Mouse (Mus musculus) heart, adult 2 months (tissue): ENCODE data around the gene Rho. TPM values are rescaled to one million over a fixed set of nuclear protein-coding genes. Genes with fewer than 3 reads are reported as not detected.

Source experiments
- DNase-seq, 2 experiments: peaks; one replicate each; pipeline ENCODE4 v3.0.0; 2021
- H3K27ac ChIP-seq: fragments of 200-600 bp; 2 replicates; pipeline ENCODE4 v1.8.1; 2022
- H3K27me3 ChIP-seq: fragments of 200-500 bp; 2 replicates; pipeline ENCODE4 v1.6.1; 2012; ENCODE audit warnings: mild to moderate bottlenecking, low read length, inconsistent platforms, mixed read lengths; ENCODE audit not compliant: control insufficient read depth, insufficient read depth
- H3K36me3 ChIP-seq: fragments of 200-500 bp; 2 replicates; pipeline ENCODE4 v1.6.1; 2012; ENCODE audit warnings: low read length, inconsistent platforms; ENCODE audit not compliant: control insufficient read depth, insufficient read depth
- H3K4me1 ChIP-seq: fragments of 200-500 bp; 2 replicates; pipeline ENCODE4 v1.6.1; 2011; ENCODE audit warnings: low read length; ENCODE audit not compliant: control insufficient read depth, insufficient read depth
- H3K4me3 ChIP-seq: fragments of 200-600 bp; 2 replicates; pipeline ENCODE4 v1.8.1; 2022
- H3K79me2 ChIP-seq: fragments of 200-500 bp; replicated peaks from 2 replicates; pipeline ENCODE4 v1.6.1; 2012; ENCODE audit warnings: mild to moderate bottlenecking, inconsistent platforms, low read length, moderate library complexity, mixed read lengths; ENCODE audit not compliant: control insufficient read depth, insufficient read depth
- H3K9ac ChIP-seq: fragments of 200-500 bp; 2 replicates; pipeline ENCODE4 v1.6.1; 2012; ENCODE audit warnings: low read depth, mild to moderate bottlenecking, control low read depth, inconsistent platforms, low read length, mixed read lengths
- CTCF ChIP-seq: fragments of 200-600 bp; IDR thresholded peaks from 2 replicates; pipeline ENCODE4 v1.8.1; 2022; ENCODE audit warnings: antibody characterized with exemption, mild to moderate bottlenecking, moderate library complexity
- EP300 ChIP-seq: fragments of 200-500 bp; IDR thresholded peaks from 2 replicates; pipeline ENCODE4 v1.6.1; 2011; ENCODE audit warnings: low read depth, low read length, control low read depth; ENCODE audit not compliant: insufficient read depth
- POLR2A ChIP-seq: fragments of 200-500 bp; IDR thresholded peaks from 2 replicates; pipeline ENCODE4 v1.6.1; 2011; ENCODE audit warnings: mild to moderate bottlenecking, low read depth, low read length, control low read depth; ENCODE audit not compliant: insufficient read depth
- WGBS: fragments of 180-500 bp; shearing (Covaris S2); methylation state at CpG from one replicate; pipeline ENCODE4 v1.1.7; 2018; 5-methylcytosine and 5-hydroxymethylcytosine counted together
- intact Hi-C: fragments of 180-260 bp; cut with DNase I; formaldehyde crosslinking; loops from one replicate; pipeline ENCODE4 v1.15.1; 2025
- polyA plus RNA-seq: library from polyadenylated mRNA; depleted of rRNA; stranded (reverse); fragments of >200 nt; gene quantifications from 2 replicates; pipeline ENCODE4 v1.2.3, GENCODE M21; 2012
- total RNA-seq, 2 experiments: library from RNA; stranded (reverse); gene quantifications; 2 replicates each; pipeline ENCODE4 v1.2.3; 2021

Rho gene
- total and polyA plus RNA-seq, 3 experiments = 0.23 to 1.3 TPM; not detected in 1

DNA sequence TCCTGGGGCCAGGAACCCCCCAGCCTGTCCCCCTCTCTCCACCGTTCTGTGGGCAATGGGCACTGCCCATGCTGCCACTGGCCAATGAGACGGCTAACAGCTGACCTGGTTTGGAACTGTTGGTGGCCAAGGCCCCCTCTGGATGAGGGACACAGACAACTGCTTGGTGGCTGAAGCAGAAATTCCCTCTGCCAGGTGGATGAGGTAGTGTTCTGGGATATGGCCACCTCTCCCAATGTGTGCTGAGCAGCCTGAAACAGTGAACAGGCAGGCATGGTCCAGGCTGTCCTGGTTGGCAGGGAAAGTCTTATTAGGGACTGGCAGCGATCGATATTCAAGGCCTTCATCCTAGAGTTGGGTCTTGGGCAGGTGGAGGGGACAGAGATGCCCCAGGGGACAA, 23.6 kb downstream of the Rho start:
- WGBS = 76% methylated on average over 4 of the region's 4 CpGs
- Histone ChIP-seq H3K27ac (peak overlapping the region; percentile 70), H3K79me2 (no peaks in the 10 kb centered on the region), H3K36me3 (peaks cover 14% of the 10 kb centered on the region; the same call in 1 of the 2 replicates), H3K4me3 (no peak overlapping the region), H3K4me1 (peaks cover 33% of the 10 kb centered on the region), H3K27me3 (no peaks in the 10 kb centered on the region), H3K9ac (0 out of 2 replicates have a peak overlapping the region, but pooled peaks have one; percentile 15)
- intact Hi-C loops = no loop called here
- DNase-seq = no peak
- TF ChIP-seq POLR2A (no peak), EP300 (no peak), CTCF (no peak)

- 90% methylated on average over 11 of the region's 11 CpGs for WGBS
- intact Hi-C loops = no loop called here
These were observed 24.1 kb downstream of the Rho start for GRCm38 (mm10) chr6:115955664-115956063.

DNA sequence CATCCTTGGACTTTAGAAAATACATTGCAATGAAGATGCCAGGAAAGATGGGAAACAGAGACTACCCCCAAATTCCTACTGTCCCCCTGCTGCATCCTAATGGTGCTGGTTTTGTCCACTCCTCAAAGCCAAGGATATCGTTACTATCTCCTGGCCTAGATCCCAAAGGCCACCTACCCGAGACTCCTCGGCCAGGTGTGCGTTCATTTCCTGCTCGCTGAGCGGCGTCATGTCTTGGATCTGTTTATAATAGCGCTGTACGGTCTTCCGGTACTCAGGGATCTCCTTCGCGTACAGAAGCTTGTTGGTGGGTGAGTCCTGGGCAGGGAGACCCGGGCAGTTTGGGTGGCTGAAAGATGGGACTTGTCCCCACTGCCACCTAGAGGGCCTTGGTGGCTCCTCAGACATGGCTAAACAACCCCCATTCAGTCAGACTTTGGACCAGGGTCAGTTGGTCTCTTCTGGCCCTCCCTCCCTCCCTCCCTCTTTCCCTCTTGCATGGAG, 24.9 kb downstream of the Rho start:
- no peak for DNase-seq
- peaks cover 15% of the 10 kb centered on the region; the same call in 1 of the 2 replicates for H3K36me3 ChIP-seq
- TF ChIP-seq CTCF = peak; percentile 52
- no peak for TF ChIP-seq POLR2A
- no peak for TF ChIP-seq EP300
- intact Hi-C loops = no loop called here
- no peaks in the 10 kb centered on the region for H3K79me2 ChIP-seq
- no peak overlapping the region for H3K4me3 ChIP-seq
- peaks cover 36% of the 10 kb centered on the region for H3K4me1 ChIP-seq
- no peak overlapping the region for H3K9ac ChIP-seq
- H3K27ac ChIP-seq = peak overlapping the region; percentile 93
- no peaks in the 10 kb centered on the region for H3K27me3 ChIP-seq
- 43% methylated on average over 13 of the region's 13 CpGs for WGBS

More at GRCm38 (mm10) chr6:115955664-115956063, 24.1 kb downstream of the Rho start:
- no peak overlapping the region for H3K4me3 ChIP-seq
- no peak for DNase-seq
- no peaks in the 10 kb centered on the region for H3K79me2 ChIP-seq
- H3K27me3 ChIP-seq = no peaks in the 10 kb centered on the region
- H3K9ac ChIP-seq = no peak overlapping the region
- peak overlapping the region; percentile 93 for H3K27ac ChIP-seq
- peaks cover 14% of the 10 kb centered on the region; the same call in 1 of the 2 replicates for H3K36me3 ChIP-seq
- TF ChIP-seq CTCF (no peak), POLR2A (no peak), EP300 (no peak)
- peaks cover 35% of the 10 kb centered on the region for H3K4me1 ChIP-seq

DNA sequence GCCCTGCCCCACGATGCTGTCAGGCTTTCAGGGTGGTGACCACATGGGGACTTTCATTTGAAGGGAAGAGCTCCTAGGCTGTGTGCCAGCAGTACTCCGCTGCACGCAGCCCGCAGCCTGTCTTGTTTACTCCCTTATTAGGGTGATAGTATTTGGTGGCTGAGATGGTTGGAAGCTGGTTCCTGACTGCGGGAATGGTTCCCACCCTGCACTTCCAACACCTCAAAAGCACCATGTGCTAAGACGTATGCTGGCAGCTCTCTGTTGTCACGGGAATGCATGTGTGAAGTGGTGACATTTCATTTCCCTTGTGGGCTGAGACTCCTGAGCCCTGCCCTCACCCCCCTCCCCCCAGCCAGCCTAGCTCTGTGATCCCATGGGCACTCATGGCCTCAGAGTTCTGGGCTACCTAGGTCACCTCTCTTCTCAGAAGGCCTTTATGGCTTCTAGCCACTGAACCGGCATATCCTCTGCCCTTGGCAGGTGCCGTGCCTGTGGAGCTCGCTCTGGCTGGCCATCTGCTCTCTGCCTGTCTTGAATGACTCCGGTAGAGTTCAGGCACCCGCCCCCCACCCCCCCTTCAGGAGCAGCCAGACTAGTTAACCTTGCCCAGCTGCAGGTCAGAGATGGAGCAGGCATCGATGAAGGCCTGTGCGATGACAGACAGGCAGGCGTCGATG, 25.5 kb downstream of the Rho start:
- Histone ChIP-seq H3K27ac (peak overlapping the region; percentile 93), H3K27me3 (no peaks in the 10 kb centered on the region), H3K4me3 (no peak overlapping the region), H3K36me3 (peaks cover 20% of the 10 kb centered on the region), H3K79me2 (no peaks in the 10 kb centered on the region), H3K9ac (peak overlapping the region; percentile 20), H3K4me1 (peaks cover 42% of the 10 kb centered on the region)
- intact Hi-C loops = no loop called here
- peak; percentile 66 to 80 for DNase-seq
- 23% methylated on average over 16 of the region's 16 CpGs for WGBS
- TF ChIP-seq EP300 (peak; percentile 94; the same call in 1 of the 2 replicates), CTCF (no peak), POLR2A (no peak)

GRCm38 (mm10) chr6:115957681-115958080, 26.1 kb downstream of the Rho start:
- WGBS = 62% methylated on average over 6 of the region's 6 CpGs
- H3K4me1 ChIP-seq = peaks cover 47% of the 10 kb centered on the region
- TF ChIP-seq EP300 = no peak
- TF ChIP-seq CTCF = no peak
- peak overlapping the region; percentile 20 for H3K9ac ChIP-seq
- intact Hi-C loops = no loop called here
- no peaks in the 10 kb centered on the region for H3K27me3 ChIP-seq
- H3K36me3 ChIP-seq = peaks cover 21% of the 10 kb centered on the region
- H3K79me2 ChIP-seq = no peaks in the 10 kb centered on the region
- peak overlapping the region; percentile 93 for H3K27ac ChIP-seq
- no peak overlapping the region for H3K4me3 ChIP-seq
- peak in 1 of 2 experiments; percentile 46 for DNase-seq

DNA sequence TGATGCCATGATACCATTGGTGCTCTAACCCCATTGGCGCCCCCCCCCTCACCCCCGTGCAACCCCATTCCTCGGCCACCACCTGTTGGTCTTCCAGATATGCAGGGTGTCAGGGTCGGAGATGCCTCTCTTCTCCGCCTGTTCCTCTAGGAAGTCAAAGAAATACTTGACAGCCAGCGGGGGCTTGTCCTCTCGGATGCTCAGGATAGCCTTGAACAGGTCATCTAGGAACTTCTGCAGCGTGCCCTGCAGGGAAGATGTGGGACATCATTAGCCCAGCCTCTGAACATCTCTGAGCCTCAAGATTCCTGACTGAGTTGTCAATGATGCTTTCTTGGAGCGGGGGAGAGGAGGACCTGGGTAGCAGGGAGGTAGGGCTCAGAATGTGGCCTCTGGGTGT, 26.9 kb downstream of the Rho start:
- 80% methylated on average over 9 of the region's 9 CpGs for WGBS
- no peak for TF ChIP-seq EP300
- TF ChIP-seq CTCF = no peak
- TF ChIP-seq POLR2A = no peak
- intact Hi-C loops = no loop called here
- no peak overlapping the region for H3K4me3 ChIP-seq
- H3K9ac ChIP-seq = no peak overlapping the region
- H3K4me1 ChIP-seq = peaks cover 49% of the 10 kb centered on the region
- no peak for DNase-seq
- peaks cover 21% of the 10 kb centered on the region for H3K36me3 ChIP-seq
- no peaks in the 10 kb centered on the region for H3K79me2 ChIP-seq
- H3K27ac ChIP-seq = peak overlapping the region; percentile 93
- H3K27me3 ChIP-seq = no peaks in the 10 kb centered on the region
